Comparison of ENCODE assay signal across 8 mouse cellular contexts in the genomic region with DNA sequence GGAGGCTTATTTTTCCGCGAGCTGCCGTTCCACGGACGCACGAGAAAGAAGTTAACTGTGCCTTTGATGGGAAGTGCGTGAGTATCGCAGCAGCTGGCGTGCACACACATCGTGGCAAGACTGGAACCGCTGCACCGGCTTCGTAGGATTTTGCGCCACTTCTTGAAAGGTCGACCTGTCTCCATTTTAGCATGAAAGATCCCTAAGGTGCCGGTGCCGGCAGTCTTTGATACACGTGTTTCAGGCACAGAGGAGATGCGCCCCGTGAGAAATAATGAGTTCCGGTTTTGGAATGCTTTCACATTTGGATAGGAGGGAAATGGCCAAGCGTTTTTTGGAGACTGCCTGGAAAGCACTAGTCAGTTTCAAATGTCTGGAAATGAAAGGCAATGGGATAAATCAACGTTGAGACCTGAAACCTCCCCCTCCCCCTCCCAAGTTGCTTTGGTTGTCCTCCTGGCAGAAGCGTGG. TPM values are rescaled to one million over a fixed set of nuclear protein-coding genes. Genes with fewer than 3 reads are reported as not detected.
DNase-seq lines count a peak whose midpoint lies in the region; ATAC-seq and TF ChIP-seq lines count a peak whose summit lies in the region.

No protein-coding gene starts in this region.

- no peaks in the 10 kb centered on the region for H3K27me3 ChIP-seq in hindbrain, embryonic 15.5 days
- no peaks in the 10 kb centered on the region for H3K27me3 ChIP-seq in limb, embryonic 12.5 days
- peaks cover 43% of the 10 kb centered on the region for H3K27me3 ChIP-seq in midbrain, embryonic 10.5 days (ENCODE audit: low read depth, poor library complexity, severe bottlenecking)
- H3K27me3 ChIP-seq in stomach, postnatal 0 days (ENCODE audit: control insufficient read depth, insufficient read depth, low read length) = no peaks in the 10 kb centered on the region

- peak; percentile 44 for TF ChIP-seq EP300 in stomach, postnatal 0 days (optimal IDR thresholded peaks at IDR 0.05)

- no peaks in the 10 kb centered on the region for H3K9me3 ChIP-seq in hindbrain, embryonic 15.5 days
- H3K9me3 ChIP-seq in limb, embryonic 12.5 days = no peaks in the 10 kb centered on the region
- H3K9me3 ChIP-seq in midbrain, embryonic 10.5 days (replicated peaks) = no peaks in the 10 kb centered on the region
- H3K9me3 ChIP-seq in stomach, postnatal 0 days (ENCODE audit: control insufficient read depth, low read length) = no peaks in the 10 kb centered on the region

- no peaks in the 10 kb centered on the region for H3K36me3 ChIP-seq in hindbrain, embryonic 15.5 days
- no peaks in the 10 kb centered on the region for H3K36me3 ChIP-seq in limb, embryonic 12.5 days
- no peaks in the 10 kb centered on the region; the same call in 1 of the 2 replicates for H3K36me3 ChIP-seq in midbrain, embryonic 10.5 days
- no peaks in the 10 kb centered on the region for H3K36me3 ChIP-seq in stomach, postnatal 0 days (ENCODE audit: control insufficient read depth, insufficient read depth, low read length)

- DNase-seq in retina, embryonic 14.5 days (ENCODE audit: low spot score) = peak; percentile 67
- no peak for DNase-seq in retina, postnatal 1 day
- DNase-seq in cerebellum, postnatal 14 days = peak; percentile 45 to 66
- peak; percentile 52 to 54 for DNase-seq in frontal cortex, postnatal 36 days (ENCODE audit: low spot score in 2 of 2)
- DNase-seq in midbrain, embryonic 10.5 days (ENCODE audit: low spot score) = no peak
- peak; percentile 53 for DNase-seq in stomach, postnatal 0 days (ENCODE audit: low spot score)

- peaks cover 30% of the 10 kb centered on the region for H3K4me1 ChIP-seq in hindbrain, embryonic 15.5 days (replicated peaks)
- peaks cover 37% of the 10 kb centered on the region for H3K4me1 ChIP-seq in limb, embryonic 12.5 days (replicated peaks)
- peaks cover 62% of the 10 kb centered on the region for H3K4me1 ChIP-seq in midbrain, embryonic 10.5 days
- H3K4me1 ChIP-seq in stomach, postnatal 0 days (replicated peaks; ENCODE audit: control insufficient read depth, insufficient read depth) = peaks cover 3% of the 10 kb centered on the region; the same call in 1 of the 2 replicates

- under 1% methylated on average over 24 of the region's 24 CpGs for WGBS in hindbrain, embryonic 15.5 days
- under 1% methylated on average over 24 of the region's 24 CpGs for WGBS in limb, embryonic 12.5 days
- under 1% methylated on average over 24 of the region's 24 CpGs for WGBS in midbrain, embryonic 10.5 days
- WGBS in stomach, postnatal 0 days = under 1% methylated on average over 24 of the region's 24 CpGs

- 0 out of 2 replicates have a peak, but pooled peaks have one; percentile 9 for TF ChIP-seq CTCF in stomach, postnatal 0 days (IDR thresholded peaks at IDR 0.05; ENCODE audit: low read depth)

- H3K4me2 ChIP-seq in hindbrain, embryonic 15.5 days = peak overlapping the region; percentile 73
- H3K4me2 ChIP-seq in limb, embryonic 12.5 days = peak overlapping the region; percentile 66
- H3K4me2 ChIP-seq in stomach, postnatal 0 days (replicated peaks; ENCODE audit: low read depth) = peak overlapping the region; percentile 65

- peak overlapping the region; percentile 94 for H3K27ac ChIP-seq in hindbrain, embryonic 15.5 days (replicated peaks)
- peak overlapping the region; percentile 97 for H3K27ac ChIP-seq in limb, embryonic 12.5 days
- peak overlapping the region; percentile 94 for H3K27ac ChIP-seq in midbrain, embryonic 10.5 days (replicated peaks)
- H3K27ac ChIP-seq in stomach, postnatal 0 days (replicated peaks) = peak overlapping the region; percentile 95

- no peak; the same call in 1 of the 2 replicates for ATAC-seq in hindbrain, embryonic 15.5 days (ENCODE audit: low FRiP score, low read depth)
- ATAC-seq in limb, embryonic 12.5 days (ENCODE audit: insufficient number of reproducible peaks, insufficient read depth, low FRiP score, low TSS enrichment, low read depth) = no peak
- ATAC-seq in stomach, postnatal 0 days (ENCODE audit: low FRiP score, low TSS enrichment) = no peak

- H3K9ac ChIP-seq in hindbrain, embryonic 15.5 days = peak overlapping the region; percentile 32
- peak overlapping the region; percentile 60 for H3K9ac ChIP-seq in limb, embryonic 12.5 days (replicated peaks)
- peak overlapping the region; percentile 59 for H3K9ac ChIP-seq in stomach, postnatal 0 days (ENCODE audit: low read length)

- peak overlapping the region; percentile 85 for H3K4me3 ChIP-seq in hindbrain, embryonic 15.5 days
- peak overlapping the region; percentile 89 for H3K4me3 ChIP-seq in limb, embryonic 12.5 days (replicated peaks)
- H3K4me3 ChIP-seq in midbrain, embryonic 10.5 days = peak overlapping the region; percentile 81
- peak overlapping the region; percentile 77 for H3K4me3 ChIP-seq in stomach, postnatal 0 days (ENCODE audit: low read depth, low read length)

RNA-seq across cellular contexts. Expression of gene Tle1, which starts 0.8 kb away (rescaled TPM):
- polyA plus RNA-seq in hindbrain, embryonic 15.5 days (2015; fragmentation: Nextera tagmentation; extraction: Ambion mirVana) = 39.0 and 43.1 TPM in 2 replicates
- polyA plus RNA-seq in limb, embryonic 12.5 days (2016; fragmentation: Nextera tagmentation; extraction: Ambion mirVana) = 47.0 and 55.8 TPM in 2 replicates
- polyA plus RNA-seq in midbrain, embryonic 10.5 days (2016; fragmentation: Nextera tagmentation; extraction: Ambion mirVana) = 27.2 and 30.6 TPM in 2 replicates
- 10.0 and 11.3 TPM in 2 replicates for polyA plus RNA-seq in stomach, postnatal 0 days (2015; fragmentation: Nextera tagmentation; extraction: Ambion mirVana)

Comparison
In these comparisons a context has a peak if more than half of its experiments do, and no peak if none do; other contexts are left out.
1. DNase-seq: peak in retina, embryonic 14.5 days (single experiment), cerebellum, postnatal 14 days (2 of 2), frontal cortex, postnatal 36 days (2 of 2) and stomach, postnatal 0 days (single experiment); none in retina, postnatal 1 day (single experiment) and midbrain, embryonic 10.5 days (single experiment).
2. Peak in every context shown above with its lines, with median percentiles within 50 percentile points of each other: H3K27ac ChIP-seq, H3K4me2 ChIP-seq, H3K4me3 ChIP-seq and H3K9ac ChIP-seq.